Mouse (Mus musculus) kidney, embryonic 14.5 days (tissue): Measurements from ENCODE around the gene Igfbp1. TPM values are rescaled to one million over a fixed set of nuclear protein-coding genes. Genes with fewer than 3 reads are reported as not detected.

Source experiments
- ATAC-seq: fragments of 200-750 bp; cut with Nextera tagmentation; 2 replicates; pipeline ENCODE4 v1.8.0; 2017; ENCODE audit warnings: moderate number of reproducible peaks, mild to moderate bottlenecking, moderate TSS enrichment, moderate library complexity; ENCODE audit not compliant: low FRiP score, low TSS enrichment
- H3K27ac ChIP-seq: fragments of 300-500 bp; sonication (generic); 2 replicates; pipeline ENCODE4 v1.5.1; 2014; ENCODE audit warnings: low read depth, mild to moderate bottlenecking, low read length, moderate library complexity, mixed read lengths
- H3K27me3 ChIP-seq: fragments of 300-500 bp; sonication (generic); 2 replicates; pipeline ENCODE4 v1.6.1; 2014; ENCODE audit warnings: mild to moderate bottlenecking, low read length; ENCODE audit not compliant: control insufficient read depth, insufficient read depth
- H3K36me3 ChIP-seq: fragments of 300-500 bp; sonication (generic); 2 replicates; pipeline ENCODE4 v1.6.1; 2014; ENCODE audit warnings: low read length, mixed read lengths; ENCODE audit not compliant: control insufficient read depth, insufficient read depth
- H3K4me1 ChIP-seq: fragments of 300-500 bp; sonication (generic); 2 replicates; pipeline ENCODE4 v1.6.1; 2014; ENCODE audit warnings: low read length, mixed read lengths; ENCODE audit not compliant: control insufficient read depth, insufficient read depth
- H3K4me2 ChIP-seq: fragments of 300-500 bp; sonication (generic); replicated peaks from 2 replicates; pipeline ENCODE4 v1.6.1; 2014; ENCODE audit warnings: low read depth, mild to moderate bottlenecking, low read length
- H3K4me3 ChIP-seq: fragments of 300-500 bp; sonication (generic); 2 replicates; pipeline ENCODE4 v1.5.1; 2014; ENCODE audit warnings: mild to moderate bottlenecking, low read length
- H3K9ac ChIP-seq: fragments of 300-500 bp; sonication (generic); 2 replicates; pipeline ENCODE4 v1.6.1; 2014; ENCODE audit warnings: low read depth, mild to moderate bottlenecking, low read length, moderate library complexity
- H3K9me3 ChIP-seq: fragments of 300-500 bp; sonication (generic); 2 replicates; pipeline ENCODE4 v1.6.1; 2016; ENCODE audit warnings: low read length; ENCODE audit not compliant: control insufficient read depth
- WGBS: fragments of 180-500 bp; shearing (Covaris S2); extraction: QIAGEN DNeasy Blood & Tissue Kit; methylation state at CpG from one replicate; pipeline ENCODE4 v1.1.7; 2014; 5-methylcytosine and 5-hydroxymethylcytosine counted together
- polyA plus RNA-seq: library from polyadenylated mRNA; unstranded; fragments of >200 nt; fragmentation: Nextera tagmentation; extraction: Ambion mirVana; gene quantifications from 2 replicates; pipeline ENCODE4 v1.2.1, GENCODE M21; 2014

Gene Igfbp1
- polyA plus RNA-seq = 2.5 and 3.3 TPM in 2 replicates

- peak within 1 kb of the TSS; percentile 65; the same call in 1 of the 2 replicates for H3K27ac ChIP-seq
- 0 out of 2 replicates have a peak within 1 kb of the TSS, but pooled peaks have one; percentile 0 for H3K4me2 ChIP-seq
- 31% methylated on average over 12 of the region's 12 CpGs for WGBS
- H3K36me3 ChIP-seq = no peaks in the 10 kb centered on the region
- peak; percentile 90 for ATAC-seq
- no peak within 1 kb of the TSS for H3K9ac ChIP-seq
- peaks cover 5% of the 10 kb centered on the region; the same call in 1 of the 2 replicates for H3K4me1 ChIP-seq
- H3K4me3 ChIP-seq = no peak within 1 kb of the TSS
- H3K27me3 ChIP-seq = no peaks in the 10 kb centered on the region
- no peaks in the 10 kb centered on the region for H3K9me3 ChIP-seq
Measured at GRCm38 (mm10) chr11:7197491-7197941, at the start of gene Igfbp1. Gene Igfbp1, plus strand, starts transcription at chr11:7197782.

GRCm38 (mm10) chr11:7147945-7148344 lies 49.6 kb upstream of the Igfbp1 start:
- ATAC-seq = no peak
- Histone ChIP-seq H3K4me3 (no peak overlapping the region), H3K4me1 (no peaks in the 10 kb centered on the region), H3K9ac (no peak overlapping the region), H3K36me3 (no peaks in the 10 kb centered on the region), H3K4me2 (no peak overlapping the region), H3K27me3 (no peaks in the 10 kb centered on the region), H3K9me3 (no peaks in the 10 kb centered on the region), H3K27ac (no peak overlapping the region)
- WGBS = 79% methylated on average over 7 of the region's 7 CpGs

- peak; percentile 44; the same call in 1 of the 2 replicates for ATAC-seq
- H3K27ac ChIP-seq = no peak overlapping the region
- H3K27me3 ChIP-seq = no peaks in the 10 kb centered on the region
- no peak overlapping the region for H3K9ac ChIP-seq
- H3K4me3 ChIP-seq = no peak overlapping the region
- H3K4me2 ChIP-seq = no peak overlapping the region
- no peaks in the 10 kb centered on the region for H3K9me3 ChIP-seq
- 48% methylated on average over 7 of the region's 7 CpGs for WGBS
- no peaks in the 10 kb centered on the region for H3K4me1 ChIP-seq
- H3K36me3 ChIP-seq = no peaks in the 10 kb centered on the region
Measured at GRCm38 (mm10) chr11:7149471-7149870, 48.1 kb upstream of the Igfbp1 start.

- H3K4me3 ChIP-seq = no peak overlapping the region
- no peaks in the 10 kb centered on the region for H3K9me3 ChIP-seq
- 92% methylated on average over 8 of the region's 8 CpGs for WGBS
- no peak overlapping the region for H3K9ac ChIP-seq
- no peak for ATAC-seq
- H3K4me2 ChIP-seq = no peak overlapping the region
- H3K4me1 ChIP-seq = no peaks in the 10 kb centered on the region
- H3K27ac ChIP-seq = no peak overlapping the region
- H3K27me3 ChIP-seq = no peaks in the 10 kb centered on the region
- H3K36me3 ChIP-seq = no peaks in the 10 kb centered on the region
Measured at GRCm38 (mm10) chr11:7150511-7150910, 47.1 kb upstream of the Igfbp1 start.

- Histone ChIP-seq H3K9ac (no peak overlapping the region), H3K4me3 (no peak overlapping the region), H3K9me3 (no peaks in the 10 kb centered on the region), H3K27me3 (no peaks in the 10 kb centered on the region), H3K27ac (no peak overlapping the region), H3K36me3 (no peaks in the 10 kb centered on the region), H3K4me2 (no peak overlapping the region), H3K4me1 (no peaks in the 10 kb centered on the region)
- WGBS = 83% methylated on average over 12 of the region's 12 CpGs
- no peak for ATAC-seq
Measured at GRCm38 (mm10) chr11:7152371-7152770, 45.2 kb upstream of the Igfbp1 start.

GRCm38 (mm10) chr11:7153081-7153480 lies 44.5 kb upstream of the Igfbp1 start:
- no peak overlapping the region for H3K4me3 ChIP-seq
- H3K9ac ChIP-seq = no peak overlapping the region
- H3K4me2 ChIP-seq = no peak overlapping the region
- H3K27me3 ChIP-seq = no peaks in the 10 kb centered on the region
- no peaks in the 10 kb centered on the region for H3K9me3 ChIP-seq
- H3K36me3 ChIP-seq = no peaks in the 10 kb centered on the region
- WGBS = 71% methylated on average over 8 of the region's 8 CpGs
- H3K27ac ChIP-seq = no peak overlapping the region
- H3K4me1 ChIP-seq = no peaks in the 10 kb centered on the region
- ATAC-seq = no peak

- no peaks in the 10 kb centered on the region for H3K9me3 ChIP-seq
- 25% methylated on average over 4 of the region's 4 CpGs for WGBS
- H3K27ac ChIP-seq = no peak overlapping the region
- no peaks in the 10 kb centered on the region for H3K4me1 ChIP-seq
- no peak overlapping the region for H3K9ac ChIP-seq
- no peaks in the 10 kb centered on the region for H3K27me3 ChIP-seq
- H3K36me3 ChIP-seq = no peaks in the 10 kb centered on the region
- H3K4me2 ChIP-seq = no peak overlapping the region
- ATAC-seq = no peak
- no peak overlapping the region for H3K4me3 ChIP-seq
Measured at GRCm38 (mm10) chr11:7156427-7156826, 41.2 kb upstream of the Igfbp1 start.

GRCm38 (mm10) chr11:7158196-7158595 lies 39.4 kb upstream of the Igfbp1 start:
- no peak overlapping the region for H3K9ac ChIP-seq
- WGBS = 87% methylated on average over 6 of the region's 6 CpGs
- no peaks in the 10 kb centered on the region for H3K9me3 ChIP-seq
- no peaks in the 10 kb centered on the region for H3K27me3 ChIP-seq
- H3K27ac ChIP-seq = no peak overlapping the region
- no peak overlapping the region for H3K4me3 ChIP-seq
- no peak overlapping the region for H3K4me2 ChIP-seq
- H3K4me1 ChIP-seq = no peaks in the 10 kb centered on the region
- H3K36me3 ChIP-seq = no peaks in the 10 kb centered on the region
- no peak for ATAC-seq

- Histone ChIP-seq H3K9ac (no peak overlapping the region), H3K27ac (no peak overlapping the region)
- ATAC-seq = no peak
Measured at GRCm38 (mm10) chr11:7160146-7160545, 37.4 kb upstream of the Igfbp1 start.

More at GRCm38 (mm10) chr11:7160146-7160545, 37.4 kb upstream of the Igfbp1 start:
- Histone ChIP-seq H3K9me3 (no peaks in the 10 kb centered on the region), H3K4me2 (no peak overlapping the region), H3K27me3 (no peaks in the 10 kb centered on the region), H3K36me3 (no peaks in the 10 kb centered on the region), H3K4me3 (no peak overlapping the region), H3K4me1 (no peaks in the 10 kb centered on the region)
- WGBS = 61% methylated on average over 6 of the region's 6 CpGs
